Mouse (Mus musculus) forebrain, embryonic 13.5 days (tissue): ENCODE measurements at regions not wholly inside any gene's neighbourhood (a gene's known extent, or its start where the extent isn't known, plus 50 kb on each side); places are given as distances from the start of the nearest gene placed in this dataset.

Experiments
- ATAC-seq: fragments of 200-750 bp; cut with Nextera tagmentation; 2 replicates; pipeline ENCODE4 v1.8.0; 2017
- H3K27ac ChIP-seq: fragments of 300-500 bp; sonication (generic); 2 replicates; pipeline ENCODE4 v1.5.1; 2015; ENCODE audit warnings: inconsistent platforms, mild to moderate bottlenecking, moderate library complexity
- H3K27me3 ChIP-seq: fragments of 300-500 bp; sonication (generic); 2 replicates; pipeline ENCODE4 v1.6.1; 2015; ENCODE audit warnings: mild to moderate bottlenecking, inconsistent platforms
- H3K36me3 ChIP-seq: fragments of 300-500 bp; sonication (generic); 2 replicates; pipeline ENCODE4 v1.6.1; 2015; ENCODE audit warnings: mild to moderate bottlenecking, inconsistent platforms; ENCODE audit not compliant: poor library complexity, severe bottlenecking
- H3K4me1 ChIP-seq: fragments of 300-500 bp; sonication (generic); 2 replicates; pipeline ENCODE4 v1.6.1; 2015; ENCODE audit warnings: inconsistent platforms
- H3K4me2 ChIP-seq: fragments of 300-500 bp; sonication (generic); 2 replicates; pipeline ENCODE4 v1.6.1; 2015; ENCODE audit warnings: inconsistent platforms, mild to moderate bottlenecking, moderate library complexity
- H3K4me3 ChIP-seq: fragments of 300-500 bp; sonication (generic); 2 replicates; pipeline ENCODE4 v1.5.1; 2015; ENCODE audit warnings: mild to moderate bottlenecking, inconsistent platforms
- H3K9ac ChIP-seq: fragments of 300-500 bp; sonication (generic); 2 replicates; pipeline ENCODE4 v1.6.1; 2015; ENCODE audit warnings: mild to moderate bottlenecking, inconsistent platforms
- H3K9me3 ChIP-seq: fragments of 300-500 bp; sonication (generic); replicated peaks from 2 replicates; pipeline ENCODE4 v1.6.1; 2016; ENCODE audit warnings: inconsistent platforms
- WGBS: fragments of 180-500 bp; shearing (Covaris S2); methylation state at CpG from one replicate; pipeline ENCODE4 v1.1.7; 2015; 5-methylcytosine and 5-hydroxymethylcytosine counted together

GRCm38 (mm10) chr1:35331602-35332339, 482.0 kb downstream of the Plekhb2 start:
- Histone ChIP-seq H3K27me3 (no peaks in the 10 kb centered on the region), H3K9me3 (no peaks in the 10 kb centered on the region), H3K4me3 (no peak overlapping the region), H3K4me2 (no peak overlapping the region), H3K9ac (no peak overlapping the region), H3K4me1 (no peaks in the 10 kb centered on the region), H3K36me3 (no peaks in the 10 kb centered on the region), H3K27ac (no peak overlapping the region)
- ATAC-seq, result no peak
- 87% methylated on average over 9 of the region's 9 CpGs for whole genome bisulfite sequencing

DNA sequence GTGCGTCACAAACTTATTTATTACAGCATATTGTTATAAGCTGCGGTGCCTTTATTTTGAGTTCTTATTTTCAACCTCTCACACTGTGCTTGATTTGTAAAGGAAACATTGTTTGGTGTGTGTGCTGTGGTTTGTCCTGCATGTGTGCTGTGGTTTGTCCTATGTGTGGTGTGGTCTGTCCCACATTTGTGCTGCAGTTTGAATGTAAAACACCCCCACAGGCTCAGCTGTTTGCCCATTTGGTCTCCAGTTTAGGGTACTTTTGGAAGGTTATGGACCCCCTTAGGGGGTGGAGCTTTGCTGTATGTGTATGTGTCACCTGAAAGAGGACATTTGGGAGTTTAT, 482.5 kb downstream of the Plekhb2 start:
- WGBS, result 94% methylated on average over 2 of the region's 2 CpGs
- no peak overlapping the region for H3K4me2 ChIP-seq
- no peaks in the 10 kb centered on the region for H3K27me3 ChIP-seq
- ATAC-seq, result no peak
- no peaks in the 10 kb centered on the region for H3K9me3 ChIP-seq
- H3K27ac ChIP-seq, result no peak overlapping the region
- no peak overlapping the region for H3K4me3 ChIP-seq
- H3K36me3 ChIP-seq, result no peaks in the 10 kb centered on the region
- H3K9ac ChIP-seq, result no peak overlapping the region
- no peaks in the 10 kb centered on the region for H3K4me1 ChIP-seq

- Histone ChIP-seq H3K27me3 (no peaks in the 10 kb centered on the region), H3K4me3 (no peak overlapping the region), H3K36me3 (no peaks in the 10 kb centered on the region), H3K9me3 (no peaks in the 10 kb centered on the region), H3K4me1 (no peaks in the 10 kb centered on the region), H3K4me2 (no peak overlapping the region), H3K27ac (no peak overlapping the region), H3K9ac (no peak overlapping the region)
- no peak for ATAC-seq
- WGBS, result 94% methylated on average over 3 of the region's 3 CpGs
Observed at GRCm38 (mm10) chr1:35337647-35338046, 487.9 kb downstream of the Plekhb2 start.

GRCm38 (mm10) chr1:35338184-35338583, 488.4 kb downstream of the Plekhb2 start:
- no peaks in the 10 kb centered on the region for H3K9me3 ChIP-seq
- no peak for ATAC-seq
- H3K36me3 ChIP-seq, result no peaks in the 10 kb centered on the region
- no peaks in the 10 kb centered on the region for H3K4me1 ChIP-seq
- H3K27me3 ChIP-seq, result no peaks in the 10 kb centered on the region
- no peak overlapping the region for H3K9ac ChIP-seq
- no peak overlapping the region for H3K27ac ChIP-seq
- no peak overlapping the region for H3K4me3 ChIP-seq
- no peak overlapping the region for H3K4me2 ChIP-seq
- 88% methylated on average over 3 of the region's 3 CpGs for WGBS

GRCm38 (mm10) chr1:35344539-35344938, 494.8 kb downstream of the Plekhb2 start:
- Histone ChIP-seq H3K36me3 (no peaks in the 10 kb centered on the region), H3K4me1 (no peaks in the 10 kb centered on the region), H3K27me3 (no peaks in the 10 kb centered on the region), H3K4me2 (no peak overlapping the region), H3K9me3 (no peaks in the 10 kb centered on the region), H3K9ac (no peak overlapping the region), H3K27ac (no peak overlapping the region), H3K4me3 (no peak overlapping the region)
- ATAC-seq, result no peak
- WGBS, result 68% methylated on average over 1 of the region's 1 CpGs

DNA sequence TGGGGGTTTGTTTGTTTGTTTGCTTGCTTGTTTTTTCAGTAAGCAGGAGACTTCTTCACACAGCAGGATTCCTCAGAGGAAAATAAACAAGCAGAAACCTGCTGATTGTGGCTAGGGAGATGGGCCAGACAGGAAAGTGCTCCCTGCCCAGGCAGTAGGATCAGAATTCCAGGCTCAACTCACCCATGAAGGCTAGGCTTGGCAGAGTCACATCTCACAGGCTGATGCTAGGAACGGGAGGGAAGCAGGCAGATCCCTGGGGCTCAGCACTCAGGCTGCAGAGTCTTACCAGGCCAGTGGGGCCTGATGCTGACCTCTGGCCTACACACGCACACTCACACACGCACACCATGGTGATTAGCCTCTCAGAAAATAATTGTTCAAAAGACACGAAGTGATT, 498.5 kb downstream of the Plekhb2 start:
- Histone ChIP-seq H3K4me1 (no peaks in the 10 kb centered on the region), H3K9ac (no peak overlapping the region), H3K9me3 (no peaks in the 10 kb centered on the region), H3K27ac (no peak overlapping the region), H3K4me2 (no peak overlapping the region), H3K27me3 (no peaks in the 10 kb centered on the region), H3K4me3 (no peak overlapping the region), H3K36me3 (no peaks in the 10 kb centered on the region)
- WGBS, result 70% methylated on average over 4 of the region's 4 CpGs
- ATAC-seq, result no peak

- no peak for ATAC-seq
- Histone ChIP-seq H3K36me3 (no peaks in the 10 kb centered on the region), H3K4me3 (no peak overlapping the region), H3K9ac (no peak overlapping the region), H3K27me3 (no peaks in the 10 kb centered on the region), H3K4me1 (no peaks in the 10 kb centered on the region), H3K27ac (no peak overlapping the region), H3K9me3 (no peaks in the 10 kb centered on the region), H3K4me2 (no peak overlapping the region)
- 10% methylated on average over 5 of the region's 5 CpGs for whole genome bisulfite sequencing
Observed at GRCm38 (mm10) chr1:35358981-35359380, 509.2 kb downstream of the Plekhb2 start.

- WGBS, result 96% methylated on average over 3 of the region's 3 CpGs
- Histone ChIP-seq H3K9me3 (no peaks in the 10 kb centered on the region), H3K9ac (no peak overlapping the region), H3K4me3 (no peak overlapping the region), H3K36me3 (no peaks in the 10 kb centered on the region), H3K4me1 (no peaks in the 10 kb centered on the region), H3K27ac (no peak overlapping the region), H3K4me2 (no peak overlapping the region), H3K27me3 (no peaks in the 10 kb centered on the region)
- ATAC-seq, result no peak
Observed at GRCm38 (mm10) chr1:35361465-35361864, 511.7 kb downstream of the Plekhb2 start.

DNA sequence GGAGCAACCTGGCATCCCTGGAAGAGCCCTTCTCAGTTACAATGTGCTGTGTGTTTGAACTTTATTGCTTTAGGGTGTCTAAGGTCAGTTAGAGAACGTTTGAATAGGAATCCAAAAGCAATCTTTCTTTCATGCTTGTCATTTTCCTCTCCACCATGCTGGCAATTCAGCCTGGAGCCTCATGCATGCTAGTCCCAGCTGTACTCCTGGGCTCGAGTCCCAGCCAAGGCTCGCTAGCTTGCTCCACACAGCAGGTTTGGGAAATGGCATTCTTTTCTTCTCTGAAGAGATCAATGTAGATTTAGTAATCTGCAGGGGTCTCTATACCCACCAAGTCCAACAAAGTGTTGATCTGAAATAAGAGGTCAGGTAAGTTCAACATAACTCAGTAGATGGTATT, 513.1 kb downstream of the Plekhb2 start:
- H3K4me1 ChIP-seq, result no peaks in the 10 kb centered on the region
- no peaks in the 10 kb centered on the region for H3K27me3 ChIP-seq
- H3K4me2 ChIP-seq, result no peak overlapping the region
- no peak for ATAC-seq
- 55% methylated on average over 3 of the region's 3 CpGs for WGBS
- no peak overlapping the region for H3K4me3 ChIP-seq
- H3K36me3 ChIP-seq, result no peaks in the 10 kb centered on the region
- H3K9me3 ChIP-seq, result no peaks in the 10 kb centered on the region
- no peak overlapping the region for H3K27ac ChIP-seq
- no peak overlapping the region for H3K9ac ChIP-seq

DNA sequence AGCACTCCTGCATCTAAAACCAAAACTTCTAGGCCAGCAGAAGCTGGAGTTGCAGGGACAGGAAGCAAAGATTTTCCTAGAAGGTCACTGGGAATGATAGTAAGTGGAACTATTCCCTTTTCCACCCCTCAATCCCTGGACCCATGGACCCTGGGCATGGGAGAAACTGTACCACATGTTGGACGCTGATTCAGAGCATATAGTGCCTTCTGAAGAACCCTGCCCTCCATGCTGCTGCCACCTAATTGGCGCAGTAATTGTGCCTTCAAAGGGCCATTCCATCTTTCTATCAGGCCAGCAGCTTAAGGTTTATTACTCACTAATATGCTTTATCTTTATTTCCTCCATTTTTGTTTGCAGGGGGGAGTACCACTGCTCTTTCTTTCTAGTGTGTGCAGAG, 516.8 kb downstream of the Plekhb2 start:
- no peaks in the 10 kb centered on the region for H3K4me1 ChIP-seq
- no peak overlapping the region for H3K27ac ChIP-seq
- H3K27me3 ChIP-seq, result no peaks in the 10 kb centered on the region
- no peaks in the 10 kb centered on the region for H3K36me3 ChIP-seq
- no peak overlapping the region for H3K4me3 ChIP-seq
- no peak for ATAC-seq
- no peaks in the 10 kb centered on the region for H3K9me3 ChIP-seq
- no peak overlapping the region for H3K4me2 ChIP-seq
- no peak overlapping the region for H3K9ac ChIP-seq
- WGBS, result 84% methylated on average over 2 of the region's 2 CpGs

GRCm38 (mm10) chr1:35372751-35373150, 523.0 kb downstream of the Plekhb2 start:
- no peak for ATAC-seq
- Histone ChIP-seq H3K9ac (no peak overlapping the region), H3K4me3 (no peak overlapping the region), H3K9me3 (no peaks in the 10 kb centered on the region), H3K4me1 (no peaks in the 10 kb centered on the region), H3K27ac (no peak overlapping the region), H3K27me3 (no peaks in the 10 kb centered on the region), H3K4me2 (no peak overlapping the region), H3K36me3 (no peaks in the 10 kb centered on the region)
- 71% methylated on average over 4 of the region's 4 CpGs for WGBS

DNA sequence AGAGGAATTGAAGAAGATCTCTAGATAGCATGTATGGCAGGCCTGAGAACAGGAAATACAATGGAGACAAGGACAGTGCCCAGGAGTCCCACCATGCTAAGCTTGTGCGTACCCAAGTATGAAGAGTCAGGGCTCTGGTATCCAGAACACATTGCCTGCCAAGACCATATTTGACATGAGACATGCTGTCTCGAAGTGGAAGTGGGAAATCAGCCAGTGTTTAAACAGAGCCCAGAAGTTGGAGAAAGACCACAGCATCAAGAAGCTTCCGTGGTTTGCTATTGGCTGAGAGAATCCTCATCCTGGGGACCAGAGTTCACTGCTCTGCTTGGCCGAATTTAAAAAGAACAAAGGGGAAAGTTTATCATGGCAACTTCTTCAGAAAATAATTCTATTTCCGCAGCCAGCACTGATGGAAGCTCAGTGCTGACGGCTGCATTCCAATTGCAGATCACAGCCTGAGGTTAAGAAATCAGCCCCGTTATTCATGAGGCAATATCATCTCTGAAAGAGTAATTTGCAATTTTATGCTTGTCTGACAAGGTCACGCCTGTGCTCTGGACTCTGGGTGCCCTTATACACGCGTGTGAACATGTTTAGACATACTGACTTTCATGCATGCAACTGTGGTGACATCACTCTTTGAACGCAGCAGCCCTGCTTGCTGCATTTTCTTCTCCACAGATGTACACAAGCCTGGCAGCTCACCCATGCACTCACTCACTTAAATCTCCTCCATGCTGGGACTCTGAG, 531.0 kb downstream of the Plekhb2 start:
- no peak overlapping the region for H3K27ac ChIP-seq
- no peaks in the 10 kb centered on the region for H3K36me3 ChIP-seq
- ATAC-seq, result no peak
- H3K27me3 ChIP-seq, result no peaks in the 10 kb centered on the region
- no peaks in the 10 kb centered on the region for H3K9me3 ChIP-seq
- H3K4me3 ChIP-seq, result no peak overlapping the region
- H3K4me2 ChIP-seq, result no peak overlapping the region
- H3K4me1 ChIP-seq, result no peaks in the 10 kb centered on the region
- 87% methylated on average over 11 of the region's 11 CpGs for WGBS
- H3K9ac ChIP-seq, result no peak overlapping the region

DNA sequence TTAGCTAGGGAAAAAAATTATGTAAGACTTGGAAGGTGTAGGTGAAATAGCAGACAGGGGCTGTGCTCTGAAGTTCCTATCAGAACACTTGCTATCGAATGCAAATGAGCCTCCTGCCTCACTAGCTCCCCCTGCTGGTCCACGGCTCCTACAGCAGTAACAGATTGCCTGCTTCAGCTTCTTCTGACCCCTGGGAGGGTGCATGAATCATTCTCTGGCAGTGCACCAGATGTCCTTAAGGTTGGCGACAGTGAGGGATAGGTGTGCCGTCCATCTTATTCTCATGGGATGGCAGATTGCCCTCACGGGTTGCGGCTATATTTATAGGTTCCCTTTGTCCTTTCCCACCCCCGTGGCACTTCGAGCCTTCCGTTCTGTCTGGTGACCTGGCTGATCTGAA, 535.7 kb downstream of the Plekhb2 start:
- 0 out of 2 replicates have a peak, but pooled peaks have one; percentile 27 for ATAC-seq
- Histone ChIP-seq H3K4me2 (no peak overlapping the region), H3K27me3 (no peaks in the 10 kb centered on the region), H3K27ac (no peak overlapping the region), H3K9me3 (no peaks in the 10 kb centered on the region), H3K4me1 (no peaks in the 10 kb centered on the region), H3K9ac (no peak overlapping the region), H3K36me3 (no peaks in the 10 kb centered on the region), H3K4me3 (no peak overlapping the region)
- 54% methylated on average over 9 of the region's 9 CpGs for WGBS
